In genomic region chr11:30821116-30821515, GRCm38 (mm10) we compare ENCODE assay signal across 30 mouse cellular contexts. TPM values are rescaled to one million over a fixed set of nuclear protein-coding genes. Genes with fewer than 3 reads are reported as not detected.
DNase-seq lines count a peak whose midpoint lies in the region; ATAC-seq and TF ChIP-seq lines count a peak whose summit lies in the region.
"Had no signal": no experiment of that assay in that cellular context is flagged by ENCODE, and none has a peak within 500 bp of the region (broad histone marks: within the 10 kb centered on the region; RNA-seq: fewer than 3 reads in every experiment).

No protein-coding gene starts in this region.

- peak; percentile 23 for DNase-seq in embryonic facial prominence, embryonic 14.5 days (ENCODE audit: low spot score)
- no peak for DNase-seq in embryonic facial prominence, embryonic 10.5 days (ENCODE audit: low spot score)
- DNase-seq in lung, postnatal 14 days = no peak
- no peak for DNase-seq in MEL (ENCODE audit: low read depth, low spot score)
- DNase-seq in brain, adult 2 months (ENCODE audit: low read depth, low spot score) = peak; percentile 17
- DNase-seq: adrenal gland, adult 8-10 months; adrenal gland, postnatal 14 days; adrenal gland, postnatal 36 days; B cell, adult 2 months; cerebellum, adult 11 months; cerebellum, adult 18-20 months; cerebellum, adult 8-10 months; cerebellum, adult 9-11 months; cerebellum, postnatal 14 days; cerebellum, postnatal 36 days; embryo, embryonic 11 days; forebrain, postnatal 0 days had no signal

- TF ChIP-seq CTCF in MEL (IDR thresholded peaks at IDR 0.05 in 2 of 3, conservative IDR thresholded peaks at IDR 0.05 in 1 of 3; ENCODE audit: control insufficient read depth in 1 of 3, insufficient read depth in 1 of 3, low read depth in 2 of 3, low read length in 3 of 3, poor library complexity in 1 of 3, severe bottlenecking in 1 of 3) = no peak

- TF ChIP-seq POLR2A in MEL (IDR thresholded peaks at IDR 0.05; ENCODE audit: control insufficient read depth in 1 of 2, insufficient read depth in 1 of 2, low read depth in 1 of 2, low read length in 2 of 2, poor library complexity in 1 of 2) = no peak

- no peaks in the 10 kb centered on the region for H3K4me1 ChIP-seq in embryonic facial prominence, embryonic 14.5 days (ENCODE audit: control insufficient read depth, insufficient read depth, low read length)
- no peaks in the 10 kb centered on the region for H3K4me1 ChIP-seq in embryonic facial prominence, embryonic 10.5 days
- no peaks in the 10 kb centered on the region; the same call in 1 of the 2 replicates for H3K4me1 ChIP-seq in lung, embryonic 15.5 days
- H3K4me1 ChIP-seq in MEL (ENCODE audit: control insufficient read depth in 1 of 2, insufficient read depth in 2 of 2, low read length in 2 of 2) = no peaks in the 10 kb centered on the region
- H3K4me1 ChIP-seq: embryonic facial prominence, embryonic 12.5 days; embryonic facial prominence, embryonic 15.5 days; forebrain, embryonic 10.5 days; forebrain, embryonic 12.5 days; forebrain, embryonic 15.5 days had no signal

- H3K9me3 ChIP-seq in embryonic facial prominence, embryonic 14.5 days (ENCODE audit: control insufficient read depth, low read length) = no peaks in the 10 kb centered on the region
- H3K9me3 ChIP-seq in embryonic facial prominence, embryonic 10.5 days = no peaks in the 10 kb centered on the region
- no peaks in the 10 kb centered on the region for H3K9me3 ChIP-seq in lung, embryonic 15.5 days
- no peaks in the 10 kb centered on the region for H3K9me3 ChIP-seq in MEL (replicated peaks; ENCODE audit: insufficient read depth, low read length)
- H3K9me3 ChIP-seq: embryonic facial prominence, embryonic 12.5 days; embryonic facial prominence, embryonic 15.5 days; forebrain, embryonic 10.5 days; forebrain, embryonic 12.5 days; forebrain, embryonic 15.5 days; G1E had no signal

- TF ChIP-seq EP300 in MEL (IDR thresholded peaks at IDR 0.05; ENCODE audit: low read depth in 1 of 2, low read length in 2 of 2) = no peak

- H3K4me3 ChIP-seq in embryonic facial prominence, embryonic 14.5 days (ENCODE audit: low read depth, low read length) = no peak overlapping the region
- no peak overlapping the region for H3K4me3 ChIP-seq in embryonic facial prominence, embryonic 10.5 days
- no peak overlapping the region for H3K4me3 ChIP-seq in lung, embryonic 15.5 days
- no peak overlapping the region for H3K4me3 ChIP-seq in MEL (ENCODE audit: control insufficient read depth in 1 of 2, insufficient read depth in 1 of 2, low read depth in 2 of 2, low read length in 2 of 2)
- H3K4me3 ChIP-seq: embryonic facial prominence, embryonic 12.5 days; embryonic facial prominence, embryonic 15.5 days; erythroblast, embryonic 14.5 days; forebrain, embryonic 10.5 days; forebrain, embryonic 12.5 days; forebrain, embryonic 15.5 days had no signal

- 76% methylated on average over 5 of the region's 5 CpGs for WGBS in embryonic facial prominence, embryonic 14.5 days
- WGBS in embryonic facial prominence, embryonic 10.5 days = 95% methylated on average over 5 of the region's 5 CpGs
- WGBS in lung, embryonic 15.5 days = 57% methylated on average over 5 of the region's 5 CpGs

- H3K9ac ChIP-seq in embryonic facial prominence, embryonic 14.5 days (ENCODE audit: low read depth, low read length) = no peak overlapping the region
- H3K9ac ChIP-seq in lung, embryonic 15.5 days = no peak overlapping the region
- H3K9ac ChIP-seq in MEL (ENCODE audit: control insufficient read depth, low read depth, low read length, poor library complexity, severe bottlenecking) = no peak overlapping the region
- H3K9ac ChIP-seq: embryonic facial prominence, embryonic 12.5 days; embryonic facial prominence, embryonic 15.5 days; forebrain, embryonic 12.5 days; forebrain, embryonic 15.5 days; forebrain, postnatal 0 days had no signal

- ATAC-seq in embryonic facial prominence, embryonic 14.5 days (ENCODE audit: low read depth) = no peak
- 0 out of 2 replicates have a peak, but pooled peaks have one; percentile 35 for ATAC-seq in lung, embryonic 15.5 days (ENCODE audit: borderline replicate concordance, extremely low read depth, low FRiP score, low TSS enrichment)
- ATAC-seq in granulocyte monocyte progenitor cell, adult 5-6 weeks (replicated peaks; ENCODE audit: poor library complexity, severe bottlenecking) = no peak
- ATAC-seq: activated CD4-positive, CD25-positive, alpha-beta regulatory T cell, adult 4 months; CD4-positive, CD25-positive, alpha-beta regulatory T cell, adult 4 months; forebrain, embryonic 15.5 days; forebrain, postnatal 0 days; Patski had no signal

- no peaks in the 10 kb centered on the region for H3K27me3 ChIP-seq in embryonic facial prominence, embryonic 14.5 days (replicated peaks; ENCODE audit: control insufficient read depth, insufficient read depth, low read length)
- no peaks in the 10 kb centered on the region for H3K27me3 ChIP-seq in embryonic facial prominence, embryonic 10.5 days (replicated peaks; ENCODE audit: low read depth, poor library complexity, severe bottlenecking)
- no peaks in the 10 kb centered on the region for H3K27me3 ChIP-seq in lung, embryonic 15.5 days
- no peaks in the 10 kb centered on the region for H3K27me3 ChIP-seq in MEL (ENCODE audit: control insufficient read depth in 1 of 2, insufficient read depth in 2 of 2, low read length in 2 of 2)
- H3K27me3 ChIP-seq: CH12.LX; embryonic facial prominence, embryonic 12.5 days; embryonic facial prominence, embryonic 15.5 days; forebrain, embryonic 12.5 days; forebrain, embryonic 15.5 days; Patski had no signal

- no peaks in the 10 kb centered on the region for H3K79me2 ChIP-seq in MEL (ENCODE audit: control insufficient read depth, insufficient read depth, low read length, poor library complexity)

- no peak overlapping the region for H3K27ac ChIP-seq in embryonic facial prominence, embryonic 14.5 days (replicated peaks; ENCODE audit: low read depth, low read length)
- H3K27ac ChIP-seq in embryonic facial prominence, embryonic 10.5 days (replicated peaks) = no peak overlapping the region
- no peak overlapping the region for H3K27ac ChIP-seq in lung, embryonic 15.5 days
- no peak overlapping the region for H3K27ac ChIP-seq in MEL (ENCODE audit: control insufficient read depth, low read depth, low read length)
- H3K27ac ChIP-seq: embryonic facial prominence, embryonic 12.5 days; embryonic facial prominence, embryonic 15.5 days; forebrain, embryonic 10.5 days; forebrain, embryonic 12.5 days; forebrain, embryonic 15.5 days had no signal

- H3K36me3 ChIP-seq in embryonic facial prominence, embryonic 14.5 days (ENCODE audit: control insufficient read depth, insufficient read depth, low read length) = peaks cover 68% of the 10 kb centered on the region
- H3K36me3 ChIP-seq in embryonic facial prominence, embryonic 10.5 days (replicated peaks) = peaks cover 93% of the 10 kb centered on the region
- peaks cover 36% of the 10 kb centered on the region for H3K36me3 ChIP-seq in lung, embryonic 15.5 days
- peaks cover 0 to 48% of the 10 kb centered on the region in 2 experiments; a peak in 2 of 4 replicates for H3K36me3 ChIP-seq in MEL (ENCODE audit: control insufficient read depth in 1 of 2, insufficient read depth in 2 of 2, low read length in 2 of 2)

- no peak overlapping the region for H3K4me2 ChIP-seq in embryonic facial prominence, embryonic 14.5 days (ENCODE audit: low read depth, low read length)
- H3K4me2 ChIP-seq in lung, embryonic 15.5 days = no peak overlapping the region
- H3K4me2 ChIP-seq: embryonic facial prominence, embryonic 12.5 days; embryonic facial prominence, embryonic 15.5 days; forebrain, embryonic 12.5 days; forebrain, embryonic 15.5 days had no signal

- TF ChIP-seq RAD21 in MEL (IDR thresholded peaks at IDR 0.05; ENCODE audit: low read depth, low read length) = no peak

TF ChIP-seq in MEL, 35 proteins besides CTCF, POLR2A, EP300 and RAD21:
- TF ChIP-seq POLR2AphosphoS5 (IDR thresholded peaks at IDR 0.05; ENCODE audit: borderline replicate concordance, low read depth, low read length) (no peak), RCOR1 (IDR thresholded peaks at IDR 0.05; ENCODE audit: low read depth, low read length) (0 out of 2 replicates have a peak, but pooled peaks have one; percentile 16)

RNA-seq across cellular contexts. Expression of gene Psme4, which starts 49.6 kb away (rescaled TPM):
- polyA plus RNA-seq in embryonic facial prominence, embryonic 14.5 days (2014; fragmentation: Nextera tagmentation; extraction: Ambion mirVana) = 27.9 and 28.5 TPM in 2 replicates
- polyA plus RNA-seq in embryonic facial prominence, embryonic 10.5 days (2016; fragmentation: Nextera tagmentation; extraction: Ambion mirVana) = 28.5 and 29.5 TPM in 2 replicates
- polyA plus RNA-seq in lung, embryonic 15.5 days (2015; fragmentation: Nextera tagmentation; extraction: Ambion mirVana) = 14.8 and 17.6 TPM in 2 replicates
- total RNA-seq in MEL (2012; rRNA removed) = 45.6 and 62.7 TPM in 2 replicates
- 10 to 100 TPM; 42.5 to 96.4 TPM for polyA plus RNA-seq in MEL (2012; ENCODE audit: insufficient read depth in 1 of 2, insufficient read length in 2 of 2, low read depth in 1 of 2, low replicate concordance in 2 of 2, missing spikeins in 1 of 2)
- 36.4 and 46.1 TPM in 2 replicates for total RNA-seq in granulocyte monocyte progenitor cell, adult 5-6 weeks (2014; fragmentation: Nextera tagmentation)
- 51.5 and 51.8 TPM in 2 replicates for total RNA-seq in granulocyte monocyte progenitor cell, adult 5-6 weeks (2017)

Comparison
In these comparisons a context has a peak if more than half of its experiments do, and no peak if none do; other contexts are left out.
1. DNase-seq: peak in embryonic facial prominence, embryonic 14.5 days (single experiment) and brain, adult 2 months (single experiment); none in embryonic facial prominence, embryonic 10.5 days (single experiment), lung, postnatal 14 days (single experiment) and MEL (single experiment).